Mouse (Mus musculus) C2C12 (cell line): ENCODE results near the gene Cntn2.

Experiments
- CTCF ChIP-seq: IDR thresholded peaks from one replicate; pipeline ENCODE4 v1.5.1; 2011; ENCODE audit not compliant: control insufficient read depth, insufficient read depth, insufficient read length
- FOSL1 ChIP-seq: IDR thresholded peaks from one replicate; pipeline ENCODE4 v1.8.0; 2011; ENCODE audit warnings: mild to moderate bottlenecking, low read length; ENCODE audit not compliant: poor library complexity, insufficient read depth, severe bottlenecking
- MYOD1 ChIP-seq: IDR thresholded peaks from one replicate; pipeline ENCODE4 v1.6.1; 2011; ENCODE audit warnings: low read depth; ENCODE audit not compliant: control insufficient read depth, insufficient read length

DNA sequence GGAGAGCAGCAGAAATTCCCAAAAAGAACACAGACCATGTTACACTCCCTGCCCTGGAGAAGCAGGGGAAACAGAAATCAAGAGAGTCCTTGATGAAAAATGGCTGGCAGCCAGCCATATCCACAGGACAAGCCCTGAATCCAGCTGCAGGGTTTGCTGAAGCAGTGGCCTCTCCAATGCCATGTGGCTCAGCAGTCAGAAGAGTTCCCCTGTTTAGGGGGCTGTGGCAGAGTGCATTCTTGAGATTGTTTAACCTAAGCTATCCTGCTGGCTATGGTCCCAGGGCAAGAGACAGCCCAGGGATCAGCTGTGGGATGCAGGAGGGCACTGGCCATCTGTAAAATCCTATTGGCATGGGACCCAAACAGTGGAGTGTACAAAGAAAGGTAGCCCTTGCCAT lies 74.1 kb downstream of the Cntn2 start:
- TF ChIP-seq MYOD1 (no peak), CTCF (no peak), FOSL1 (no peak)
